Mouse (Mus musculus) induced T-regulatory cell, adult 2 months (primary cell): ENCODE measurements around the gene Parp3.
A peak's percentile ranks its signal among the peaks of the same experiment; 100 is the strongest.

Experiments
- DNase-seq: peaks from one replicate; pipeline ENCODE4 v3.0.0-alpha.2; 2012; ENCODE audit warnings: low read depth

The Parp3 gene

DNA sequence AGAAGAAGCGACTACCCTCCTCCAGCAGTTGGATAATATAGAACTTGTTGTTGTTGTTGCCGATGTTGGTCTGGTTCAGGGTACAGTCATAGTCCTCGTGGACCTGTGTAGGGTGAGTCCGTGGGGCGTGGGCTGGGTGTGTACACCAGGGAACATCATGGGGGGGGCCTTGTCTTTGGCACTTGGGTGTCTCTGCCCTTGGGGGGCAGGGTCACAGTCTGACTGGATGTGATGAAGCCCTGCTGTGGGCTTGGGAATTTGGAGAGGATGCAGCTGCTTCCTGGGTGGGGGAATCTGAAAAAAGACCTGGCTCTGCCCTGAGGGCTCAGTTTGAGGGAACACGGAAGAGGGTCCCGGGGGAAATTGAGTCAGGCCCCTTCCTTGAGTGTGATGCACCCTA lies 1.7 kb downstream of the Parp3 start:
- DNase-seq, result peak; percentile 31

DNA sequence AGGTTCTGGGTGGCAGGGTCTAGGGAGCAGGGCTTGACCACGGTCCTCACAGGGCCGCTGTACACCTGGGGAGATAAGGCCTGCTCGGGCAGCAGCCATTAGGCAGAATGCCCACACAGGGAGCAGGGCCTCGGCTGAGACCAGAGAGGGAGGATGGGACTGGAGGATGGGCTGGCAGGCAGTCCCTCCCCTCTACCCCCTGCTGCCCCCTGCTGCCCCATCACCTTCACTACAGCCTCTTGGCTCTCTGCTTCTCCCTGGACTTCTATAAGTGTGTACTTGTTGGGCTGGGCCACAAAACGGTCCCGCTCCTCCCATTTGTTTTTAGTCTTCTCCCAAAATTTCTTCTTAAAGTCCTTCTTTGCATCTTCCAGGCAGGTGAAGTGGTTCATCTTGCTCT lies 2.3 kb downstream of the Parp3 start:
- peak; percentile 80 for DNase-seq

DNA sequence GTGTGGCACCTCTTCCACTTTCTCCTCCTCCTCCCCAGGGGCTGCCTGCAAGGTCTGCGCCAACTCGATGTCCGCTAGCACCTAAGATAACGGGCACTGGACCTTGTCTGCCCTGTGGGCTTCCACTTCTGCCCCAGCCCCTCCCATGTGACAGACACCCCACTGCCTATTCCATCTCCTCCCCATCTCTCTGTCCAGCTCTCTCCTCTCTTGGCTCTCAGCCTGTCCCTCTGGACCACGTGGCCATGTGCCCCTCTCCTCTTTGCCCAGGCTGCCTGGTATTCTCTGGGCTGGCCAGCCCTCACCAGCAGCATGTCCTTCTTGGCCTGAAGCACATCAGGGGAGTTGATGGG lies 3.0 kb downstream of the Parp3 start:
- DNase-seq, result no peak

DNA sequence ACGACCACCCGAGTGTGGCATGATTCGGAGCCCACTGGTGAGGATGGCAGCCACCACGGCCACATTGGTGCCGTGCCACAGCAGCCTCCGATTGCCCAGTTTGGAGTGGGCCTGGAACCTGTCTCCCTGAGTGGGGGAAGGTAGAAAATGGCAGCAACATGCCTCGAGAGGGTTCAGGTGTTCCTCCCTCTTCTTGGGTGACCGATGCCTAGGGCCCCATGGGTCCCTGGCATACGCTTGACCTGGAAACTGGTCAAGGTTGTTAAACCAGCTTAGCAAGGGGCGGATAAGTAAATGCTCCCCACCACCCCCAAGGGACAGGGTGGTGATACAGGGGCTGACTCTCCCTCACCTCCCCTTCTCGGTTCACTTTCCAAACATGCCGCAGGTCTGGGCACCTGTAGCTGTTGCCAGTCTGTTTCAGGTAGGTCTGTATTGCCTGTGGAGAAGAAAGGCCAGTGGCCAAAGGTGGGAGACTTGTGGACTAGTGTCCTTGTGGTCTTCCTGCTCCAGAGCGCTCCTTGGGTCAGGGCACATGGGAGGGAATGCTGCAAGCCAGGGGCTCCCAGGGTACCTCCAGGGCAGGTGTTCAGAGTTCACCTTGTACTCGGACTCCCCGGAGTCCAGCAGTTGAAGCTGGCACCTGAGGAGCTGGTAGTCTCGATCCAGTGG lies 3.5 kb downstream of the Parp3 start:
- DNase-seq, result no peak

DNA sequence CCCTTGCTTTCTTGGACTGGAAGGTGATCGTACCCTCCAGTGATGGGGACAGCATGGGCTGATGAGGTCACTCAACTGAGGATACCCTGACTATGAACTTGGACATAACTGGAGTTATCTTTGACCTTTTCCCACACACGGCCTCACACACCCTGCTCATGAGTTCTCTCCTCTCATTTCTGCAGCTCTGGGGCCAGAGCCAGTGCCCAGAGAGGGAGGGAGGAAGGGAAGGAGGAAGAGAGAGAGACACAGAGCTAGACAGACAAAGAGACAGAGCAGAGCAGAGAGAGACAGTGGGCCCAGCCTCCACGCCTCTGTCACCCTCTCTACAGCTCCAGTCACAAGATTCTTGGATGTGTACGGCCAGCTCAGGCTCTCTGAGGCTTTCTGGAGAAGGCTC lies 4.4 kb downstream of the Parp3 start:
- no peak for DNase-seq

DNA sequence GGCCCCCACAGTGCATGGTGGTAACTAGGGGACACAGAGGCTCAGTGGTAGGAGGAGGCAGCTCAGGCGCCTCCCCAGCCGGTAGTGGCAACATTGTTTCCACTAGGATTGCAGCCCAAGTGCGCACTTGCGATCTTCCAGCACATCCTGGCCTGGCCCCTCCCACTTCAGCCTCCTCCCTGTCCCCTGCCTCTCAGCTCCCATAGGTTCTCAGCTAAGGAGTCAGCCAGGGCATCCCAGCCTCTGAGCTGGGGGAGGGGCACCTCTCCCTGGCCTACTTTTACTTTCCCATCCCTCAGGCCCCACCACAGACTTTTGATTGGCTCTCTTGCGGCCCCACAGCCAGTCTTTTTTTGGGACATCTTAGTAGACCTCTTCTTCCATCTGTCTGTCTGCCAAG lies 4.9 kb downstream of the Parp3 start:
- no peak for DNase-seq

DNA sequence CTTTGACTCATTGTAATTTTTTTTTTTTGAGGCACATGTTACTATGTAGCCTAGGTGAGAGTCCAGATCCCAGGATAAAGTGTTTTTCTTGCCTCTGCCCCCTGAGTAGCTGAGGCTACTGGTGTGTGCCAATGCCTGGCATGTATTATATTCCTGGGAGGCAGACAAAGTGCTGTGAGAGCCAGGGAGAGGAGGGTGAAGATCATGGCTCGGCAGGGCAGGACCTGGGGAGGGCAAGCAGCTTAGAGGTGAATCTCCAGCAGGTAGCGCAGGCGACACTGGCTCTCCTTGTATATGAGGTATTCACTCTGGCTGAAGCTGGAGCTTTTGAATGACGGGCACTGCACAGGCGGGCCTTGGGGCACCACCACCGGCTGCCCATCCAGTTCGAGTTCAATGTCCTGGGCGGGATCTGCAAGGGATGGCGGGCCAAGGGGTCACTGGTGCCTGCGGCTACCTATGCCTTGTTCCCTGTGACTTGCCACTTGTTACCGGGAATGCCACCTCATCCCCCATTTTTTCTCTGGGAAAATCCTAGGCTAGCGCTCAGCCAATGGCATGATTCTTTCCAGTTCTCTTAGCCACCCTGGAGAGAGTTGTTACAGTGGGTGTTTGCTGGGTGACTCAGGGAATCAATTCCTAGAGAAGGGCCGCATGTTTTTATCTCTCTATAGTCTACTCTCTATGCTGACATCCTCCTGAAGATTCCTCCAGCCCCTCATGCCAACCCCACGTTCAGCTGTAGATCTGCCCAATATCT lies 5.6 kb downstream of the Parp3 start:
- no peak for DNase-seq

DNA sequence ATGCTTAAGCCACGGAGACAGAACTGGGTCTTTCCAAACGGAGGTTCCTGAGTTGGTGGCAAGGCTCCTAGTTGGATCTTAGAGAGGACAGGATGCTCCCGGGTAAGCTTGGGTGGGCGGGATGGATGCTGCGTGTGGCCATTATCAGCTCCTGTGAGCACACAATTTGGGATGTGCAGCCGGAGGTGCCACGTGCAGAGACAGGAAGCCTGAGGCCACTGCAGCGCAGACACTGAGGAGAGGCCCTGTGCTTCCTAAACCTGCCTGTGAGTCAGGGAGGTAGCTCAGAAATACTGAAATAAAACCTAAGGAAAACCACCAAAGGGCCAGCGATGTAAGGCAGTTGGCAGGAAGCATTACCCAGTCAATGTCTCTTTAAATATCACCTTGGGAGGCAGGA lies 7.0 kb downstream of the Parp3 start:
- DNase-seq, result peak; percentile 35

DNA sequence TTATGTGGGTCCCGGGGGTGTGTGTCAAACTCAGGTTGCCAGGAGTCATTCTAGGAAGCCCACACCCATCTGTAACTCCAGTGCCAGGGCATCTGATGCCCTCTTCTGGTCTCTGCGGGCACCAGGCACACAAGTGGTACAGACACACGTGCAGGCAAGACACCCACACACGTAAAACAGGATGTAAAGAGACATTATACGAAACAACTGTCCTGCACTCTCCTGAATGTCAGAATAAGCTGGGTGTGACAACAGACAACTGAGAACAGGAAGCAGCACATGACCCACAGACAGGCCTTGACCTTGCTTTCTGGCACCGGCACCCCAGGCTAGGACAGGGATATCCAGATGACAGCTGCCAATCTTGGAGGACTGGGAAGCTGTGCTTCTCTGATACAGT lies 7.4 kb downstream of the Parp3 start:
- DNase-seq, result peak; percentile 62

DNA sequence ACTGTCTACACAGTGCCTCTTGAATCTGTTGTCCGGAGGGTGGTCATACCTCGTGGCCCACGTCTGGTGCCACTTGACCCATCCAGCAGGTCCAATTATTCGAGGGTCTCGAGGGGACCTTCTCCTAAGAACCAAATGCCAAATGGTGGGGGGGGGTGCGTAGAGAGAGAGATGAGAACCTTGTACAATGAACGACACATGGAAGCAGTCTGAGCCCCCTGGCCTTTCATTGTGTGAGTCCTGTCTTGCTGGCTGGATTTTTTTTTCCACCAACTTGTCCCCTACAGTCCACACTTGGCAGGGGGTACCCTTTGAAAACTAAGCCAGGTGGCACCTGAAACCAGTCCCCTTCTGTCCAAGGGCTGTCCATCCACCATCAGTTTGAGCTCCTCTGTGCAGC lies 9.0 kb downstream of the Parp3 start:
- no peak for DNase-seq

DNA sequence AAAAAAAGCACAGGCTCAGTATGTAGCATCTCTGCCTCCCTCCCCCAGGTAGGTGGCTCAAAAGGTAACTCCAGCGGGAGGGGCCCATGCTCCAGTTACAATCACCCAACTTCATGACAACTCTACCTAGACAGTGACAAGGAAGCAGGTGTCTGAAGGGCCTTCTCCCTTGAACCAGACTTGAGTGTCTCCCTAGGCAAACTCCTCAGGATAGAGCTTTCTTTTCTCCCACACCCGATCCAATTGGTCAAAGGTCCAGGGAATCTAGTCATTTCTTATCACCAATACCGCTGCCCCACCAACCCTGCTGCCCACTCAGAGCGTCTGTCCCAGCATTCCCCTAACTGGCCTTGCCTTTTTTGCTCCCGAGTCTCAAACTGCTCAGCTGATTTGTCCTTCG lies 10.0 kb downstream of the Parp3 start:
- DNase-seq, result no peak

DNA sequence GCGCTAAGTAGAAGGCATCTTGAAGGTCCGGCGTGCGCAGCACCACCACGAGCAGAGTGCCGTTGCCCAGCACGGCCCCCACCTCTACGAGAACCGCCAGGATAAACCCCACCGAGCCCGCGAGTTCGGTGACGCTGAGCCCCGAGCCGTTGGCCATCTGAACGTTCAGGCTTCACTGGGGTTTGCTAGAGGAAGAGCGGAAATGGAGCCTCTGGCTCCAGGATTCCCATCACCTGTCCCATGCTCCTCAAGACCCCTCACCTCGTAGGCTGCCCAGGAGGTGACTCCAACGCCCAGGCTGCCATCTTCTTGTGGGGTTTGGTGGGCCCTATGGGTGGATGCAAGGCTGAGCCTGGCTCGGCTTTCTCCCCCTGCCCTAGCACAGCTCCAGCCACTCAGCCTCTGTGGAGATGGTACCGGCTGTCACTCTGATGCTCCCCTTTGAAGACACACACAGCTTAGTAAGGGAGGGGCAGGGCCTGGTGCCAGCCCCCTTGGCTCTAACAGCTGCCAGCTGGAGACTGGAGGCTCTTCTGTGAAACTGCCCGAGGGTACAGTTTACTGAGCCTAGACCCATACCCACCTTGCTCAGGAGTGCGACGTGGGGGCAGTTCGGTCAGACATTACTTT lies 11.1 kb downstream of the Parp3 start, which contains the start of gene Gpr62:
TSS of gene Gpr62 (minus strand) at position 368 of the 630 bp plus-strand sequence.
- no peak for DNase-seq

DNA sequence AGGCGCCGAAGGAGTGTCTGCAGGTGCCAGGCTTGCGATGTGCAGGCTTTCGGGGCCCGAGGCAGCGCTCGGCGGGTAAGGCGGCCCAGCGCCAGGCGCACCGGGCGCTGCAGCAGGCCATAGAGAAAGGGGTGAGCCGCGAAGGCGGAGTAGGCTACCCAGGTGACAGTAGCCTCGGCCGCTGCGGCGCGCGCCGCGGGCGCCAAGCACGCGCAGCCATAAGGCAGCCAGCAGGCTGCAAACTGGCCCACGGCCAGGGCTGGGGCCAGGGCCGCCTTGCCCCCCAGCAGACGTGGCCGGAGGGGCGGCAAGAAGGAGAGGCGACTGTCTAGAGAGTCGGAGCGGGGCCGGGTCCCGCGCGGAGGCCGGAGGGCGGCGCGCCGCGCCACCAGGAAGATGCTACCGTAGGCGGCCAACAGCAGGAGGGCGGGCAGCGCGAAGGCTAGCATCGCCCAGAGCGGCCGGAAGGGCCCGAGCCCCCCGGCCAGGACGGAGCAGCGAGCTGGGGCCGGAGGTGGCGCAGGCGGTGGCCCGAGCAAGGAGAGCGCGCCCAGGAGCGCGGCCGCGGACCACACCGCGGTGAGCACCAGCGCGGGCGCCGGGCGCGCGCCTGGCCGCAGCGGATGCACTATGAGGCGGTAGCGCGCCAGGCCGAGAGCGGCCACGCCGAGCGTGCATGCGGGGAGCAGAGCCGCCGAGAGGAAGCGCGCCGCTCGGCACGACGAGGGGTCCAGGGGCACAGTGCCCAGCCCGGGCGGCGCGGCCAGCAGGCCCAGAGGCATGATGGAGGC lies 11.8 kb downstream of the Parp3 start:
- peak; percentile 66 for DNase-seq

DNA sequence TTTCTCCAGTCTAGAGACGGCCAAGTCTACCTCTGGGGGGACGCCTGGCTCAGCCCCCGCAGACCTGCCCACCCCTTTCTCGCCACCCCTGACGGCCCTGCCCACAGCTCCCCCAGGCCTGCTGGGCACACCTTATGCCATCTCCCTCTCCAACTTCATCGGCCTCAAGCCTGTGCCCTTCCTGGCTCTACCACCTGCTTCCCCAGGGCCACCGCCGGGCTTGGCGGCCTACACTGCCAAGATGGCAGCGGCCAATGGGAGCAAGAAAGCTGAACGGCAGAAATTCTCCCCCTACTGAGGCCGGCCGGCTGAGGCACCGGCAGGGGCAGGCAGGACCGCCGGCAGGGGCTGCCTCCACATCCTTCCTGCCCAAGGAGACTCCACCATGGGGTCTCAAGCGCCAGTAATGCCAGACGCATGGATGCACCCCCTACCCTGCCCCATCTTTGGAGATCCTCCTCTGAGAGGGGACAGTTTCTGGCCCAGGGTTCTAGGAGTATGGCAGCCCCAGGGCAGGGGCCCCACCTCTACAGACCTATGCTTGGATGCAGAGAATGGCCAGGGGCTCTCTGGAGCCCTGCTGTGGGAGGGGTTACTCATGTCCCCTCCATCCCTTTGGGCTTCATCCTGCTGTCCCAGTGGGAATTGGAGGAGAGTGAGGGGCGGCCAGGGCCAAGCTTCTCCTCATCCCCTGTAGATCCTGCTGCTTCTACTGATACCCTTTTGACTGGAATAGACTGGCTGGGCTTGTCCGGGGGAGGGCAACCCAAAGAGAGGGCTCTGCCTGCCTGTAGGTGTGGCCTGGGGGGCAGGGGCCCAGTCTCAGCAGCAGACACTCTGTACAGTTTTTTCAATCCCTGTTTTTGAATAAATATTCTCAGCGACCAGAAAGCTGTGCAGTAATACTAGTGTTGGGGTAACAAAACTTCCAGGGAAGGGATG lies 13.4 kb downstream of the Parp3 start:
- DNase-seq, result no peak

DNA sequence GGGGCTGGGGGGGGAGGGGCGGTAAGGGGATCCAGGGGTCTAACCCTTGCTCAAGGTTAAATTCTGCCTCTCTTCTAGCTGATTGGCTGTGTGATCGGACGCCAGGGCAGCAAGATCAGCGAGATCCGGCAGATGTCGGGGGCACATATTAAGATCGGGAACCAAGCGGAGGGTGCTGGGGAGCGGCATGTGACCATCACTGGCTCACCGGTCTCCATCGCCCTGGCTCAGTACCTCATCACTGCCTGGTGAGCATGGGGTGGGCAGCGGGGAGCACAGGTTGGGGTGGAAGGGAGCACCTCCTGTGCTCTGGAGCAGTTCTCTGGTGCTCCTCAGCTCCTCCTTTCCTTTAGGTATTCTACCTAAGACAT lies 14.3 kb downstream of the Parp3 start:
- no peak for DNase-seq

DNA sequence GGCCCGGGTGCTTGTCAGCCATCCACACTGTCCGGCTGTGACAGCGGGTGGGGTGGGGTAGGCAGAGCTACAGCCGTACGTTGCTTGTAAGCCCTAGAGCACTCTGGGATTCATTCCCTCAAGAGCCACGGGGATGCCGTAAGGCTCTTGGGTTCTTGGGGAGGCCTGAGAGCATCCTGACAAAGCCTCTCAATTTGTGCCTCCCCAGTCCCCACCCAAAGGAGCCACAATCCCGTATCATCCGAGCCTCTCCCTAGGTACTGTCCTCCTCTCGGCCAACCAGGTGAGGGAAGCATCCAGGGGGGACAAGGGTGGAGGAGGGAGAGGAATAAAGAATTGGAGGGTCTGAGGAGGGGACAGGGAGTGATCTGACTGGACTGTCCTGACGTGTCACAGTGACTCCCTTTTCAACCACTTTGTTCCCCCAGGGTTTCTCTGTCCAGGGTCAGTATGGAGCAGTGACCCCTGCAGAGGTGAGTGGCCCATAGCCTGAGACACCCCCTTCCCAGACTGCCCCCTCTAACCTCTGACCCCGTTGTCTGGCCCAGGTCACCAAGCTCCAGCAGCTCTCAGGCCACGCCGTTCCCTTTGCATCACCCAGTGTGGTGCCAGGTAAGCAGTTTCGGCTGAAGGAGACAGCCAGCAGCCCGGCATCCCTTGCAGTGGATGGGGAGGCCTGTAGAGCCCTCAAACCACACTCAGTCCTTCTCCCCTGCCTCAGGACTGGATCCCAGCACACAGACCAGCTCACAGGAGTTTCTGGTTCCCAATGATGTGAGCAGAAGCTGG lies 14.9 kb downstream of the Parp3 start:
- DNase-seq, result no peak

DNA sequence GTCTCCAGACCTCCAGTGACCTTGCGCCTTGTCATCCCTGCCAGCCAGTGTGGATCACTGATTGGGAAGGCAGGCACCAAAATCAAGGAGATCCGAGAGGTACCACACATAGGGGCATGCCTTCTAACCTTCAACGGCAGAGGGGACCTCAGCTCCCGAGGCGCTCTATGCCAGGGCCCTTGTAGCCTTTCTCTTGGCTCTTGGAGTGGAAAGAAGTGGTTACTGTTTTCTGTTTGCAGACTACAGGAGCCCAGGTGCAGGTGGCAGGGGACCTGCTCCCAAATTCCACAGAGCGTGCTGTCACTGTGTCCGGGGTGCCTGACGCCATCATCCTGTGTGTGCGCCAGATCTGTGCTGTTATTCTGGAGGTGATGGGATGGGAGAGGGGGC lies 15.7 kb downstream of the Parp3 start:
- DNase-seq, result no peak

DNA sequence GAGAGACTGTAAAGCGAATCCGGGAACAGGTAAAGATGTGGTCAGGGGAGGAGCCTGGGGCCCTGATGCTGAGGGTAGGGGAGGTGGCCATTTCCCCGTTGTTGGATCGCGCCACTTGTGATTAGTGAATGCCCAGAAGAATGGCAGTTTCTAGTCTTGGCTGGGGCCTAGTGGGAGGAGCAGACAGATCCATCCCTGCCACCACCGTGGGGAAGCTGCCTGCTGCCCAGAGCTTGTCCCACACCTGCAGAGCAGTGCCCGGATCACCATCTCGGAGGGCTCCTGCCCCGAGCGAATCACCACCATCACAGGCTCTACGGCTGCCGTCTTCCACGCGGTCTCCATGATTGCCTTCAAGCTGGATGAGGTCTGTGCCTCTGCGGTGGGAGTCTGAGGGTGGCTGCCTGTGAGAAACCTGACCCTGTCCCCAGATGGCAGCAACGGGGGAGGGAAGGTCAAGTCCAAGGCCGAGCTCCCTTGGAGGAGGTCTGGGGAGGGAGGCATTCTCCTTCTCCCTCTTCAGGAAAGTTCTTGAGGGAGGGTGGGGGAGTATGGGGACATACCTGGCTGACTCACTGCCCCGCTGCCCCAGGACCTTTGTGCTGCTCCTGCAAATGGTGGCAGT lies 16.2 kb downstream of the Parp3 start:
- DNase-seq, result no peak

DNA sequence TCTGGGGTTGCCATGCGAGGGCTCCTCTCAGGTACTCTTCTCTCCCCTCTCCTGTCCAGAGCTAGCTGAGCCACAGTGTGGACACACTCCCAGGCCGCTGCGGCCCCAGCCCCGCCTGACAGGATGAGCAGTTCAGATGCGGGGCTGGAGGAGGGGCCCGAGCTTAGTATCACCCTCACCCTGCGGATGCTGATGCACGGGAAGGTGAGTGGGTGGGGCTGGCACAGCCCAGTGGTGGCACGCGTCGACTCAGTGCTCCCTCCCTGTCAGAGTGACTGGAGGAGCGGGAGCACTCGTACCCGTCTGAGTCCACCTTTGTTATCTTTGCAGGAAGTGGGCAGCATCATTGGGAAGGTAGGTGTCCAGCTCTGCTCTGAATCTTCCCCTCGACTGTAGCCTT lies 16.8 kb downstream of the Parp3 start:
- DNase-seq, result no peak

DNA sequence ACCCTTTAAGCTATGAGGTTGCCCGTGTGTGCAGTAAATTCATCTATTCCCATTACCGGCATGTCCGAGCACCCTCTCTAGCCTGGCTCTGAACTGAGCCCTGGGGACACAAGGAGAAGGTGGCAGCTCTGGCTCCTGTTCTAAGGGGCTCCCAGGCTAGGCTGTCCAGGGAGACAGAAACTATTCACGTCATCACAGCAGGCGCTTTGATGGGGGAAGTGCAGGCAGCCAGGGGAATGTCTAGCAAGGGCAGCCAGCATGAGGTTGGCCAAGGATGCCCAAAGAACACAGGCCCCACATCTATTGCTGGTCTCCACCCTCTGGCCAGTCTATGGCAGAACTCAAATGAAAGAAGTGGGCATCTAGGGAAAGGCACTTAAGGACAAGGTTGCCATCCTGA lies 18.8 kb downstream of the Parp3 start:
- no peak for DNase-seq
